Mouse (Mus musculus) monocyte, adult 5-6 weeks (primary cell): Measurements from ENCODE around the gene Exoc7. TPM values are rescaled to one million over a fixed set of nuclear protein-coding genes. Genes with fewer than 3 reads are reported as not detected.

Experiments used
- ATAC-seq: fragments of 153-309, 156-312 bp; replicated peaks from 2 replicates; pipeline ENCODE4 v1.8.0; 2017; ENCODE audit warnings: mild to moderate bottlenecking; ENCODE audit not compliant: low TSS enrichment, insufficient number of reproducible peaks, severe bottlenecking, poor library complexity, low FRiP score
- total RNA-seq: library from RNA; stranded (forward); fragments of 200-1000, 200-491, 200-594 nt; gene quantifications from 3 replicates; pipeline ENCODE4 v1.2.3, GENCODE M21; 2017

Gene Exoc7
- total RNA-seq: 39.7 to 67.5 TPM (median 48.1 TPM) in 3 replicates

- ATAC-seq: no peak
Measured at GRCm38 (mm10) chr11:116307019-116307725, at the start of gene Exoc7. Gene Exoc7 (minus strand): TSS chr11:116307233.

GRCm38 (mm10) chr11:116354521-116354920 lies 47.5 kb upstream of the Exoc7 start:
- no peak for ATAC-seq

GRCm38 (mm10) chr11:116353535-116353934 lies 46.5 kb upstream of the Exoc7 start:
- no peak for ATAC-seq

GRCm38 (mm10) chr11:116351294-116351693 lies 44.3 kb upstream of the Exoc7 start:
- ATAC-seq: no peak

GRCm38 (mm10) chr11:116347955-116348354 lies 40.9 kb upstream of the Exoc7 start:
- ATAC-seq: no peak

GRCm38 (mm10) chr11:116347012-116347411 lies 40.0 kb upstream of the Exoc7 start:
- no peak for ATAC-seq

GRCm38 (mm10) chr11:116342069-116342791 lies 35.2 kb upstream of the Exoc7 start:
- ATAC-seq: no peak

GRCm38 (mm10) chr11:116337531-116337930 lies 30.5 kb upstream of the Exoc7 start:
- ATAC-seq: no peak

- ATAC-seq: no peak
Measured at GRCm38 (mm10) chr11:116337000-116337399, 30.0 kb upstream of the Exoc7 start.

- ATAC-seq: no peak
Measured at GRCm38 (mm10) chr11:116336393-116336792, 29.4 kb upstream of the Exoc7 start.

- peak; percentile 96 for ATAC-seq
Measured at GRCm38 (mm10) chr11:116335244-116336036, 28.4 kb upstream of the Exoc7 start, which contains the start of gene Foxj1. Gene Foxj1 (minus strand): TSS chr11:116335399.

GRCm38 (mm10) chr11:116334417-116334782 lies 27.4 kb upstream of the Exoc7 start:
- ATAC-seq: no peak

GRCm38 (mm10) chr11:116333526-116334416 lies 26.7 kb upstream of the Exoc7 start:
- ATAC-seq: no peak

- no peak for ATAC-seq
Measured at GRCm38 (mm10) chr11:116332983-116333270, 25.9 kb upstream of the Exoc7 start.

- no peak for ATAC-seq
Measured at GRCm38 (mm10) chr11:116332232-116332982, 25.4 kb upstream of the Exoc7 start.

- no peak for ATAC-seq
Measured at GRCm38 (mm10) chr11:116330211-116330518, 23.1 kb upstream of the Exoc7 start.

- no peak for ATAC-seq
Measured at GRCm38 (mm10) chr11:116329314-116330210, 22.5 kb upstream of the Exoc7 start.
